ENCODE assay signal across 31 mouse cellular contexts in genomic region chr11:46549721-46550120, GRCm38 (mm10). TPM values are rescaled to one million over a fixed set of nuclear protein-coding genes. Genes with fewer than 3 reads are reported as not detected.
DNase-seq lines count a peak whose midpoint lies in the region; ATAC-seq lines count a peak whose summit lies in the region.
"Had no signal": no experiment of that assay in that cellular context is flagged by ENCODE, and none has a peak within 500 bp of the region (broad histone marks: within the 10 kb centered on the region; RNA-seq: fewer than 3 reads in every experiment).

No protein-coding gene starts in this region.

- no peak for ATAC-seq in heart, embryonic 11.5 days (replicated peaks; ENCODE audit: insufficient number of reproducible peaks, low FRiP score, low TSS enrichment)
- ATAC-seq in frontal cortex, adult (ENCODE audit: low TSS enrichment), result no peak
- ATAC-seq: activated CD4-positive, CD25-positive, alpha-beta regulatory T cell, adult 4 months; CD4-positive, CD25-positive, alpha-beta regulatory T cell, adult 4 months; Patski had no signal

- no peak overlapping the region for H3K27ac ChIP-seq in heart, embryonic 11.5 days (ENCODE audit: low read depth, low read length)

- no peak overlapping the region for H3K4me3 ChIP-seq in heart, embryonic 11.5 days (ENCODE audit: low read depth, low read length)

- no peaks in the 10 kb centered on the region for H3K9me3 ChIP-seq in heart, embryonic 11.5 days (replicated peaks; ENCODE audit: control insufficient read depth, low read length)
- H3K9me3 ChIP-seq: G1E had no signal

- peak; percentile 68 for DNase-seq in heart, adult 11 months
- DNase-seq in ES-CJ7 (ENCODE audit: low read depth, low spot score) (peak; percentile 43), R1 (ENCODE audit: low read depth, low spot score) (peak; percentile 46), ZHBTc4 (ENCODE audit: low read depth, low spot score) (peak; percentile 68)
- no peak for DNase-seq in kidney, adult 18-20 months
- DNase-seq in heart, postnatal 36 days, result no peak
- DNase-seq: adrenal gland, adult 2 months; adrenal gland, adult 8-10 months; adrenal gland, postnatal 10 days; adrenal gland, postnatal 14 days; adrenal gland, postnatal 25 days; adrenal gland, postnatal 36 days; B cell, adult 2 months; cerebellum, adult 11 months; cerebellum, adult 11-12 months; cerebellum, adult 18-20 months; cerebellum, adult 2 months; cerebellum, adult 8-10 months had no signal

- WGBS in heart, embryonic 11.5 days (ENCODE audit: insufficient replicate concordance), result 81% methylated on average over 4 of the region's 4 CpGs

- H3K36me3 ChIP-seq in heart, embryonic 11.5 days (ENCODE audit: control insufficient read depth, insufficient read depth, low read length), result no peaks in the 10 kb centered on the region
- H3K36me3 ChIP-seq: G1E had no signal

- no peaks in the 10 kb centered on the region for H3K4me1 ChIP-seq in heart, embryonic 11.5 days (ENCODE audit: control insufficient read depth, insufficient read depth, low read length)

- no peaks in the 10 kb centered on the region for H3K27me3 ChIP-seq in heart, embryonic 11.5 days (ENCODE audit: control insufficient read depth, insufficient read depth, low read length)
- H3K27me3 ChIP-seq: CH12.LX, Patski had no signal

- no peak overlapping the region for H3K9ac ChIP-seq in heart, embryonic 11.5 days (ENCODE audit: low read depth, low read length)

- no peak overlapping the region for H3K4me2 ChIP-seq in heart, embryonic 11.5 days

- intact Hi-C loops in heart, postnatal 36 days (cut with DNase I), result no loop called here

RNA-seq across cellular contexts. Expression of gene BC053393, which starts 21.6 kb away (rescaled TPM):
- polyA plus RNA-seq in heart, embryonic 11.5 days (2014; fragmentation: Nextera tagmentation; extraction: Ambion mirVana), result 0.23 and 0.56 TPM in 2 replicates
- not detected for total RNA-seq in heart, postnatal 36 days (2021)
- total RNA-seq: adrenal gland, adult 18-20 months; adrenal gland, adult 2 months; adrenal gland, adult 8-10 months; adrenal gland, postnatal 10 days; adrenal gland, postnatal 14 days; adrenal gland, postnatal 25 days; adrenal gland, postnatal 36 days; adrenal gland, postnatal 4 days; CH12.LX; ES-E14; MEL had no signal
- polyA plus RNA-seq: activated CD4-positive, CD25-positive, alpha-beta regulatory T cell, adult 4 months; adrenal gland, adult 2 months; brain, embryonic 14.5 days; C2C12; CD4-positive, CD25-positive, alpha-beta regulatory T cell, adult 4 months; cerebellum, adult 2 months; G1E; Patski had no signal

RNA-seq across cellular contexts. Expression of gene Gm12169, which starts 25.7 kb away (rescaled TPM):
- not detected in 2 replicates for polyA plus RNA-seq in heart, embryonic 11.5 days (2014; fragmentation: Nextera tagmentation; extraction: Ambion mirVana)
- not detected for total RNA-seq in heart, postnatal 36 days (2021)
- total RNA-seq: adrenal gland, adult 18-20 months; adrenal gland, adult 2 months; adrenal gland, adult 8-10 months; adrenal gland, postnatal 10 days; adrenal gland, postnatal 14 days; adrenal gland, postnatal 25 days; adrenal gland, postnatal 36 days; adrenal gland, postnatal 4 days; CH12.LX; ES-E14; G1E; MEL had no signal
- polyA plus RNA-seq: adrenal gland, adult 2 months; brain, embryonic 14.5 days; C2C12; cerebellum, adult 2 months; G1E; Patski had no signal

Comparison
In these comparisons a context has a peak if more than half of its experiments do, and no peak if none do; other contexts are left out.
1. DNase-seq: peak in heart, adult 11 months (single experiment), ES-CJ7 (single experiment), R1 (single experiment) and ZHBTc4 (single experiment); none in kidney, adult 18-20 months (single experiment) and heart, postnatal 36 days (0 of 2).